Mouse (Mus musculus): ENCODE results near the gene Tlr9.

GRCm38 (mm10) chr9:106202819-106203636 is 19.4 kb upstream of the Tlr9 start, which contains the start of gene Twf2:
- TF ChIP-seq FLI1 (IDR thresholded peaks at IDR 0.05; ENCODE audit: low read length) (no peak), GATA1 (IDR thresholded peaks at IDR 0.05; ENCODE audit: borderline replicate concordance, low read length) (no peak)

Measured in megakaryocyte, embryonic 14.5 days (primary cell).